Mouse (Mus musculus) kidney, postnatal 0 days (tissue): ENCODE data around the gene Atxn7l2. TPM values are rescaled to one million over a fixed set of nuclear protein-coding genes. Genes with fewer than 3 reads are reported as not detected.

Experiments used
- ATAC-seq: fragments of 200-750 bp; cut with Nextera tagmentation; replicated peaks from 2 replicates; pipeline ENCODE4 v1.8.0; 2017; ENCODE audit warnings: low read depth, moderate number of reproducible peaks, moderate TSS enrichment, moderate library complexity; ENCODE audit not compliant: low FRiP score
- DNase-seq: peaks from one replicate; pipeline ENCODE4 v3.0.0-alpha.2; 2016; ENCODE audit warnings: low spot score
- H3K27ac ChIP-seq: fragments of 300-500 bp; sonication (generic); 2 replicates; pipeline ENCODE4 v1.5.1; 2014; ENCODE audit warnings: mild to moderate bottlenecking
- H3K27me3 ChIP-seq: fragments of 300-500 bp; sonication (generic); 2 replicates; pipeline ENCODE4 v1.6.1; 2014; ENCODE audit warnings: low read length, mixed read lengths; ENCODE audit not compliant: insufficient read depth
- H3K36me3 ChIP-seq: fragments of 300-500 bp; sonication (generic); 2 replicates; pipeline ENCODE4 v1.6.1; 2014; ENCODE audit warnings: low read length, mixed read lengths; ENCODE audit not compliant: insufficient read depth
- H3K4me1 ChIP-seq: fragments of 300-500 bp; sonication (generic); replicated peaks from 2 replicates; pipeline ENCODE4 v1.6.1; 2014; ENCODE audit warnings: antibody characterized with exemption, low read length, mixed read lengths; ENCODE audit not compliant: insufficient read depth
- H3K4me2 ChIP-seq: fragments of 300-500 bp; sonication (generic); 2 replicates; pipeline ENCODE4 v1.6.1; 2014; ENCODE audit warnings: mild to moderate bottlenecking, low read length, moderate library complexity, mixed read lengths
- H3K4me3 ChIP-seq: fragments of 300-500 bp; sonication (generic); replicated peaks from 2 replicates; pipeline ENCODE4 v1.5.1; 2014; ENCODE audit warnings: low read depth, low read length
- H3K9ac ChIP-seq: fragments of 300-500 bp; sonication (generic); 2 replicates; pipeline ENCODE4 v1.6.1; 2014; ENCODE audit warnings: low read depth, low read length
- H3K9me3 ChIP-seq: fragments of 300-500 bp; sonication (generic); replicated peaks from 2 replicates; pipeline ENCODE4 v1.6.1; 2016; ENCODE audit warnings: low read length, inconsistent platforms, mixed read lengths
- CTCF ChIP-seq: IDR thresholded peaks from 2 replicates; pipeline ENCODE4 v1.5.1; 2016; ENCODE audit warnings: antibody characterized with exemption, low read depth, mild to moderate bottlenecking, moderate library complexity
- WGBS: fragments of 180-500 bp; shearing (Covaris S2); extraction: QIAGEN DNeasy Blood & Tissue Kit; methylation state at CpG from one replicate; pipeline ENCODE4 v1.1.7; 2014; 5-methylcytosine and 5-hydroxymethylcytosine counted together
- polyA plus RNA-seq: library from polyadenylated mRNA; unstranded; fragments of >200 nt; fragmentation: Nextera tagmentation; extraction: Ambion mirVana; gene quantifications from 2 replicates; pipeline ENCODE4 v1.2.1, GENCODE M21; 2015

Gene Atxn7l2
- polyA plus RNA-seq, 1 experiment from 2014 or later, result 10.9 TPM

DNA sequence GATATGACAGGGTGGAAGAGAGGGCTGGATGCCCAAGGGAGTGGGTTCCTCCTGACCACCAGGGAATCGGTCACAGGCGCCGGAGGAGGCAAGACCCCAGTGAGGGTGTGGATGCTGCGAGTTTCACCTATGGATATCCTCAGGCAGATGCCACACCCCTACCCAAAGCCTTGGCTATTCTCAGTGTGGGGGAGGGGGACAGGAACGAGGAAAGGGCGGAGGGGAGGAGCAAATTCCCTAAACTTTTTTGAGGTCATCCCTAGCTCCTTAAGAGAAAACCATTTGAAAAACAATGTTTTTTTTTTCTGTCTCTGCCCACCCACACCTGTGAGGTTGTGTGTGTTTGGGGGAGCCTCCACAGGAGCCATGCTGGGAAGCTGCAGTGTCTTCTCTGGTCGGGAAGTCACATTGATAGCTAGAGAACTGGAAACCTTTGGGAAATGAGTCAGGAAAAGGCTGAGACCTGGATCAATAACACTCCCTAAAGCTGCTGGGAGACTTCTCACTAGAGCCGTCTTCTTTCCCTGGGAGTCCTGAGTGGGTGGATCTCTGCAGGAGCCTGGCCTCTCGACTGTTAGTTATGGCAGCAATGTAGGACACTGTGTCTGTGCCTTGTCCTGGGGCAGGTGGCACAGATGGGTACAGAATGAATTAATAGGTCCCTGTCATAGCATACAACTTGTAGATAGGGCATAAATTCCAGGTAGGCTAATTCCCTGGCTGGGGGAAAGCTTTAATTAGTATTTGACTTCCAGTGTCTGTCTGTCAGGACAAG is 21.8 kb downstream of the Atxn7l2 start:
- WGBS, result 68% methylated on average over 9 of the region's 9 CpGs
- no peaks in the 10 kb centered on the region for H3K27me3 ChIP-seq
- H3K4me1 ChIP-seq, result peaks cover 8% of the 10 kb centered on the region
- no peak overlapping the region for H3K4me3 ChIP-seq
- H3K9ac ChIP-seq, result no peak overlapping the region
- ATAC-seq, result no peak
- no peak for TF ChIP-seq CTCF
- H3K36me3 ChIP-seq, result no peaks in the 10 kb centered on the region
- H3K9me3 ChIP-seq, result no peaks in the 10 kb centered on the region
- H3K27ac ChIP-seq, result no peak overlapping the region
- no peak overlapping the region for H3K4me2 ChIP-seq
- DNase-seq, result no peak

DNA sequence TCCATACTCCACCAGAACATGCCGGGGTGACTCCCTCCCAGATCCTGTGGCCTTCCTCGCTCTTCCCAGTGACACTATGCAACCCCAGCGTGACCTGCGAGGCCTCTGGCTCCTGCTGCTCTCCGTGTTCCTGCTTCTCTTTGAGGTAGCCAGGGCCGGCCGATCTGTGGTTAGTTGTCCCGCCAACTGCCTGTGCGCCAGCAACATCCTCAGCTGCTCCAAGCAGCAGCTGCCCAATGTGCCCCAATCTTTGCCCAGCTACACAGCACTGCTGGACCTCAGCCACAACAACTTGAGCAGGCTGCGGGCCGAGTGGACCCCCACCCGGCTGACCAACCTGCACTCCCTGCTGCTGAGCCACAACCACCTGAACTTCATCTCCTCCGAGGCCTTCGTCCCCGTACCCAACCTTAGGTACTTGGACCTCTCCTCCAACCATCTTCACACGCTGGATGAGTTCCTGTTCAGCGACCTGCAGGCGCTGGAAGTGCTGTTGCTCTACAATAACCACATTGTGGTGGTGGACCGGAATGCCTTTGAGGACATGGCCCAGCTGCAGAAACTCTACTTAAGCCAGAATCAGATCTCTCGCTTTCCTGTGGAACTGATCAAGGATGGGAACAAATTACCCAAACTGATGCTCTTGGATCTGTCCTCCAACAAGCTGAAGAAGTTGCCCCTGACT is 23.5 kb downstream of the Atxn7l2 start:
- Histone ChIP-seq H3K9me3 (no peaks in the 10 kb centered on the region), H3K9ac (no peak overlapping the region), H3K27ac (no peak overlapping the region), H3K27me3 (no peaks in the 10 kb centered on the region), H3K36me3 (no peaks in the 10 kb centered on the region), H3K4me3 (no peak overlapping the region), H3K4me2 (peak overlapping the region; percentile 98), H3K4me1 (peaks cover 8% of the 10 kb centered on the region)
- no peak for TF ChIP-seq CTCF
- ATAC-seq, result peak; percentile 21; the same call in 1 of the 2 replicates
- WGBS, result 59% methylated on average over 20 of the region's 20 CpGs
- no peak for DNase-seq

DNA sequence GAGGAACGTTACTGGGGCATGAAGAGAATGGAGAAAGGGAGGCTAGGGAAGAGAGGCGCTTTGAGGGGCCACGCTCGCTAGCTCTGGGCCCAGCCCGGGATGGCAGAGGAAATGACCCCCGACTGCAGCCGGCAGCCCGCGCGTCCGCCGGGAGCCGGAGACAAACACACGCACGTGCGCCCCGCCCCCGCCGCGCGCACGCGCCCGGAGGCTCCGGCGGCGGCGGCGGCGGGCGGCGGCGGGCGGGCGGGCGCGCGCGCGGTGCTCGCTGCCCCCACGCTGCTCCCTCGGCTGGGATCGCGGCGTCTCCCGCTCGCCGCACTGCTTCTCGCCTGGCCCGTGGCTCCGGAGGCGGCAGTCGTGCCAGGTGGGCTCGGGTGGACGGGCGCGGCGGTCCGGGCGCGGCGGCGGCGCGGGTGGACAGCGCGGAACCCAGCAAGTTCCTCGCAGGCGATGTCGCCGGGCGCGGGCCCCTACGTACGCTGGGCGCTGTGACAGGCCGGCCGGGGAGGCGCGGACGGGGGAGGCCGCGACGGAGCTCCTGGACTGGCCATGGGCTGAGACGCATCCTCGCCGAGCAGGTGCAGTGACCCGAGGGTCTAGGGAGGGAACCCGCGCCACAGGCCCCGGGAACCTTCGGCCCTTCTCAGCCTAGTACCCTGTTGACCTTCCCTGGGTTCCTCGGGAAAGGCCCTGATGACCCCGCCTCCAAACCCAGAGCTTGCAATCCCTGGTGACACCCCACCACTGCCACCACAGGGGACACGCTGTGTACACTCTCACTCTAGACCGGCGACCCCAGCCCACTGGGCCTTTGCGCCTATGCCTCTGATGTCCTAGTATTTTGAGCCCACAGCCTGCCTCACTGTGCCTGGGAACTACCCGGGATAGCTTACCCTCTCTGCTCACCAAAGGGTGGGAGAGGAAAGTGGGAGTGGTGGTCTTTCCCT is 24.4 kb downstream of the Atxn7l2 start, which contains the start of gene Amigo1:
Amigo1 (plus strand) TSS at position 238 of the 950 bp plus-strand sequence.
- H3K4me1 ChIP-seq, result peaks cover 8% of the 10 kb centered on the region
- no peaks in the 10 kb centered on the region for H3K36me3 ChIP-seq
- peak; percentile 47 for DNase-seq
- H3K9me3 ChIP-seq, result no peaks in the 10 kb centered on the region
- H3K27me3 ChIP-seq, result no peaks in the 10 kb centered on the region
- H3K4me2 ChIP-seq, result peak within 1 kb of the TSS; percentile 98
- H3K9ac ChIP-seq, result peak within 1 kb of the TSS; percentile 71
- ATAC-seq, result peak; percentile 80
- no peak within 1 kb of the TSS for H3K27ac ChIP-seq
- TF ChIP-seq CTCF, result no peak
- WGBS, result 2% methylated on average over 74 of the region's 100 CpGs
- H3K4me3 ChIP-seq, result peak within 1 kb of the TSS; percentile 68

DNA sequence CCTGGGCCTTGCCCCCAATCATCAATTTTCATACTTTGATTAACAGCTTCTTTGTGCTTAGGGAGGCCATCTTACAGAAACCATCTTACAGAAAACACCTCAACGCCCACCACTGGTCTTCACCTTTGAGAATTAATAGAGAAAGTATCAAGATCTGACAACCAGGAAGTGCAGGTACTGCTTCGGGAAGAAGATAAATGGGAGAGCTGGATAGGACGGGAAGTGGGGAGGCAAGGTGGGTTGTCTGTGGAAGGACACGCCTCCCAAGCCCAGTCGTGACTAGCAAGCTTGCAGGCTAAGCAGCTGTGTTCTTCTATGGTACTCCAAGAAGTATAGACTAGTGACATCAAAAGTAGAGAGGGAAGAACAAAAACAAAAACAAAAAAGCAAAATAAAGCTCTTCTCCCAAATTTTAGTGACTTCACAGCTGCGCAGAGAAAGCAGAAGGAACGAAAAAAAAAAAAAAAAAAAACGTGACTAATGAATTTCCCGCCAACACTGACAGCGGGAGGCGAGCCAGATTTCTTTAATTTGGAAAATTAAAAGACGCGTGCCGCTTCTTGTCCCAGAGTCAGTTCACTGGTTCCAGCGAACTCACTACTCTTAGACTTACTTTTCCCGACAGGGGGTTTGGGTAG is 25.2 kb downstream of the Atxn7l2 start:
- Histone ChIP-seq H3K9me3 (no peaks in the 10 kb centered on the region), H3K27ac (no peak overlapping the region), H3K4me2 (peak overlapping the region; percentile 98), H3K36me3 (no peaks in the 10 kb centered on the region), H3K4me1 (peaks cover 8% of the 10 kb centered on the region), H3K4me3 (peak overlapping the region; percentile 68), H3K27me3 (no peaks in the 10 kb centered on the region), H3K9ac (peak overlapping the region; percentile 71; the same call in 1 of the 2 replicates)
- ATAC-seq (no peak), DNase-seq (no peak)
- WGBS, result 2% methylated on average over 16 of the region's 16 CpGs
- TF ChIP-seq CTCF, result no peak

DNA sequence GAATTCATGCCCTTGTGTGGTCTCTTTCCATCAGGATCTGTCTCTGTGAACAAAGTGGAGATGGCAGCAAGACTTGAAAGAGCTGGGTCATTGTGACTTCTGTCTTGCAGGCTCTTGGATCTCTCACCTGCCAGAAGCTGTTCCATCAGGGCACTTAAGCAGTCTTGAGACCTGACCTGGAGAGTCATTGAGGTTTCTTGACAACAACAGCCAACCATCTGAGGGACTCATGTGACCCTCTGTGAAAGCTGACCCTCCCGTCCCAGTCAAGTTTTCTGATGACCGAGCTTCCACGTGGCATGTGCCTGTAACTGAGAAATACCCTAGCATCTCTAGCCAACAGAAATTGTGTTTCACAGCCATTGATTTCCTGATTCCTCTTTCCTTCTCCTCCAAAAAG is 26.0 kb downstream of the Atxn7l2 start:
- no peaks in the 10 kb centered on the region for H3K36me3 ChIP-seq
- ATAC-seq (no peak), DNase-seq (no peak)
- no peak overlapping the region for H3K4me3 ChIP-seq
- H3K27ac ChIP-seq, result no peak overlapping the region
- no peaks in the 10 kb centered on the region for H3K9me3 ChIP-seq
- peaks cover 8% of the 10 kb centered on the region for H3K4me1 ChIP-seq
- H3K27me3 ChIP-seq, result no peaks in the 10 kb centered on the region
- TF ChIP-seq CTCF, result no peak
- H3K9ac ChIP-seq, result no peak overlapping the region
- WGBS, result 60% methylated on average over 3 of the region's 3 CpGs
- H3K4me2 ChIP-seq, result no peak overlapping the region
